Mouse (Mus musculus) limb, embryonic 12.5 days (tissue): ENCODE results near the gene Fgfbp3. TPM values are rescaled to one million over a fixed set of nuclear protein-coding genes. Genes with fewer than 3 reads are reported as not detected.
"Not testable (repeated sequence)": the region's sequence is repeated elsewhere in the genome, so short reads cannot be mapped to it uniquely, and the experiment has no call there.

Experiments used
- ATAC-seq: fragments of 200-750 bp; cut with Nextera tagmentation; 2 replicates; pipeline ENCODE4 v1.8.0; 2017; ENCODE audit warnings: low read depth, moderate TSS enrichment; ENCODE audit not compliant: insufficient number of reproducible peaks, insufficient read depth, low FRiP score, low TSS enrichment
- H3K27ac ChIP-seq: fragments of 300-500 bp; sonication (generic); 2 replicates; pipeline ENCODE4 v1.5.1; 2016; ENCODE audit warnings: mild to moderate bottlenecking, moderate library complexity
- H3K27me3 ChIP-seq: fragments of 300-500 bp; sonication (generic); 2 replicates; pipeline ENCODE4 v1.6.1; 2016; ENCODE audit warnings: mild to moderate bottlenecking, moderate library complexity
- H3K36me3 ChIP-seq: fragments of 300-500 bp; sonication (generic); 2 replicates; pipeline ENCODE4 v1.6.1; 2016; ENCODE audit warnings: mild to moderate bottlenecking, moderate library complexity
- H3K4me1 ChIP-seq: fragments of 300-500 bp; sonication (generic); replicated peaks from 2 replicates; pipeline ENCODE4 v1.6.1; 2016
- H3K4me2 ChIP-seq: fragments of 300-500 bp; sonication (generic); 2 replicates; pipeline ENCODE4 v1.6.1; 2016; ENCODE audit warnings: mild to moderate bottlenecking, moderate library complexity
- H3K4me3 ChIP-seq: fragments of 300-500 bp; sonication (generic); replicated peaks from 2 replicates; pipeline ENCODE4 v1.5.1; 2016; ENCODE audit warnings: mild to moderate bottlenecking
- H3K9ac ChIP-seq: fragments of 300-500 bp; sonication (generic); replicated peaks from 2 replicates; pipeline ENCODE4 v1.6.1; 2016; ENCODE audit warnings: mild to moderate bottlenecking, moderate library complexity
- H3K9me3 ChIP-seq: fragments of 300-500 bp; sonication (generic); 2 replicates; pipeline ENCODE4 v1.6.1; 2016; ENCODE audit warnings: mild to moderate bottlenecking, moderate library complexity
- WGBS: fragments of 180-500 bp; shearing (Covaris S2); methylation state at CpG from one replicate; pipeline ENCODE4 v1.1.7; 2016; 5-methylcytosine and 5-hydroxymethylcytosine counted together
- polyA plus RNA-seq: library from polyadenylated mRNA; unstranded; fragments of >200 nt; fragmentation: Nextera tagmentation; extraction: Ambion mirVana; gene quantifications from 2 replicates; pipeline ENCODE4 v1.2.1, GENCODE M21; 2016

Fgfbp3 gene
- polyA plus RNA-seq = 8.6 and 9.1 TPM in 2 replicates

DNA sequence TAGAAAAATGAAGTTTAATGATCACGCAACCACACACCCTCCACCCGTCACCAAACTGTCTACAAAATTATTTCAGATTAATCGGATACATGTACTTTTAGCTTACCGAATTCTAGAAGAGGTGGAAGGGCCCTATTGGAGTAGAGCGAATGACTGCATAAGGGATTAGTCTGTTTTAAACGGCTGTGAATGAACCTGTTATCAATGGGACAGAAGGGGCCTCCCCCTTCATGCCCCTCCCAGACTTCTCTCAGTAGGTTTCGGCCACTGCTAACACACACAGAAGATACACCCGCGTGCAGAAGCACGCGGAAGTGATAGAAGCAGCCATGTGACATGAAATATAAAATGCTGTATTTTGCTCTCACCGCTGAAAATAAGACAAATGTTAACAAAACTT lies at the start of gene Fgfbp3:
Gene Fgfbp3 (minus strand): TSS at position 150 of the 400 bp plus-strand sequence.
- H3K4me2 ChIP-seq = peak within 1 kb of the TSS; percentile 80
- peaks cover 6% of the 10 kb centered on the region for H3K4me1 ChIP-seq
- no peaks in the 10 kb centered on the region for H3K9me3 ChIP-seq
- H3K36me3 ChIP-seq = no peaks in the 10 kb centered on the region
- H3K27me3 ChIP-seq = no peaks in the 10 kb centered on the region
- peak within 1 kb of the TSS; percentile 88 for H3K4me3 ChIP-seq
- no peak for ATAC-seq
- 14% methylated on average over 12 of the region's 12 CpGs for WGBS
- H3K9ac ChIP-seq = peak within 1 kb of the TSS; percentile 90
- H3K27ac ChIP-seq = peak within 1 kb of the TSS; percentile 91

DNA sequence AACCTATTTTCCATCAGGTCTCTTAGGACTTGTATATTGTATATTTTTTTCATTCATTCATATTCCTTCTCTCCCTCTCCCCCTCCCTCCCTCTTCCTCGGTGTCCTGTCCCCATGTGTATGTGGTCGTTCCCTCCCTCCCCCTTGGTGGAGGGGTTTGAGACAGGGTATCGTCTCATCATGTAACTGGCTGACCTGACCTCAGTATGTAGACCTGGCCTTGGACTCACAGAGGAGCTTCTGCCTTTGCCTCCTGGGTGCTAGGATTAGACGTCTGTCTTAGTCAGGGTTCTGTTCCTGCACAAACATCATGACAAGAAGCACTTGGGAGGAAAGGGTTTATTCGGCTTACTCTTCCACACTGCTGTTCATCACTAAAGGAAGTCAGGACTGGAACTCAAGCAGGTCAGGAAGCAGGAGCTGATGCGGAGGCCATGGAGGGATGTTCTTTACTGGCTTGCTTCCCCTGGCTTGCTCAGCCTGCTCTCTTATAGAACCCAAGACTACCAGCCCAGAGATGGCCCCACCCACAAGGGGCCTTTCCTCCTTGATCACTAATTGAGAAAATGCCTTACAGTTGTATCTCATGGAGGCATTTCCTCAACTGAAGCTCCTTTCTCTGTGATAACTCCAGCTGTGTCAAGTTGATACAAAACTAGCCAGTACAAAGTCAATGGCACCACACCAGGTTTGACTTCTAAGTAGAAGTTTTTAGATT lies 43.3 kb upstream of the Fgfbp3 start:
- not testable (repeated sequence) for ATAC-seq, H3K27me3 ChIP-seq, H3K27ac ChIP-seq, H3K4me1 ChIP-seq, H3K9ac ChIP-seq, H3K4me2 ChIP-seq, H3K9me3 ChIP-seq, H3K4me3 ChIP-seq
- peaks cover 63% of the 10 kb centered on the region for H3K36me3 ChIP-seq
- WGBS = 86% methylated on average over 6 of the region's 6 CpGs

DNA sequence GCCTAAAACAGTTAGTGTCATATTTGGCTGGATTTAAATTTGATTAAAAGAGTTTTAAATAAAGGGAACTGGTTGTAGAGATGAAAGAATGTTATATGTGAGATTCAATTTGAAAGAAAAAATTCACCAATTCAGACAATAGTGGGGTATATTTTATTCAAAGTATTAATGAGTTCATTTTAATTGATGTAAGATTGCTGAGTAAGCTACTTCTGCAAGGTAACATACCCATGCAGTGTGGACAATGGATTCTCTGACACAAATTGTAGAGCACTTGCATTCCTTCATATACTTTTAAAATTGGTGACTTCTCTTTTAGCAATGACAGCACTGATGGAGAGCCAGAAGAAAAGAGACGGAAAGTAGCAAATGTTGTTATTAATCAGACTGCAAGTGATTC lies 41.9 kb upstream of the Fgfbp3 start:
- H3K9me3 ChIP-seq = no peaks in the 10 kb centered on the region
- H3K27ac ChIP-seq = no peak overlapping the region
- no peak overlapping the region for H3K9ac ChIP-seq
- H3K27me3 ChIP-seq = no peaks in the 10 kb centered on the region
- ATAC-seq = no peak
- H3K4me1 ChIP-seq = no peaks in the 10 kb centered on the region
- H3K36me3 ChIP-seq = peaks cover 59% of the 10 kb centered on the region
- no peak overlapping the region for H3K4me3 ChIP-seq
- no peak overlapping the region for H3K4me2 ChIP-seq
- WGBS = 96% methylated on average over 1 of the region's 1 CpGs

DNA sequence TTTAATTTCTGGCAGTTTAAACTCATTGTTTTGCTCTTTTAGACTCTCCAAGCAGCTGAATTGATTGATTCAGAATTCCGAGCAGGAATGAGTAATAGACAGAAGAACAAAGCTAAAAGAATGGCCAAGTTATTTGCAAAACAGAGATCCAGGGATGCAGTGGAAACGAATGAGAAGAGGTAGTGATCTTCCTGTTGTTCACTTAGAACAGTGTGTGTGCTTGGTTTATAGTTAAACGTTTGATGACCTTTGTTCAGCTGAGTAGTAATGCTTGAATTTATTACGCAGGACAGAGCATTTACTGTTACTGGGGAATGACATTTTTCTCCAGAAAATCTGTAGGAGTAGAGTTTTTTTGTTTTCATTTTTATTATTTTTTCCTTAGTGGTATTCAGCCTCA lies 38.9 kb upstream of the Fgfbp3 start:
- no peak for ATAC-seq
- Histone ChIP-seq H3K9ac (no peak overlapping the region), H3K9me3 (no peaks in the 10 kb centered on the region), H3K36me3 (peaks cover 46% of the 10 kb centered on the region), H3K4me3 (no peak overlapping the region), H3K4me1 (no peaks in the 10 kb centered on the region), H3K27me3 (no peaks in the 10 kb centered on the region), H3K4me2 (no peak overlapping the region), H3K27ac (no peak overlapping the region)
- 90% methylated on average over 4 of the region's 4 CpGs for WGBS

DNA sequence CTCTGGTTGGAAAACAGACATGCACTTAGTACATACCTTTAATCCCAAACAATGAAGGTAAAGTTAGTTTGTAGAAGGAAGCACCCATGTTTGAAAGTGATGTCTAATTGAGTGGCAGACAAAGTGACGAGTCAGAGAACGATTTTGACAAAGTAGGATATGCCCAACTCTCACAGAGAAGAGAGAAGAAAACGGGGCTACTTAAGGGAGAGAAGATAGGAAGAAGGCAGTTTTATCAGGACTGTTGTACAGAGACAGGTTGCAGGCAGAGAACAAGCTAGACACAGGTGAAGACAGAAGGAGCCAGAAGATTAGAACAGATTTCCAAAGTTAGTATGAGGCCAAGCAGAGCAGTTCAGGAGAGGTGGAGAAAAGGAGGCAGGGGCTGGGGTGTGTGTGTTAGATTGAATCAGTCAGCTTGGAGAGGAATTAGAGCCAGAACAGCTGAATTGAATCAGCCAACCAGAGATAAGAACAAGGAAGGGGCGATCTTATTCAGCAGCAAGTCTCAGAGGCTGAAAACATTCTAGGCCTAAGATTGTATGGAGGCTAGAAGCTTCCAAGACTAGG lies 34.3 kb upstream of the Fgfbp3 start:
- Histone ChIP-seq H3K9me3 (no peaks in the 10 kb centered on the region), H3K4me3 (no peak overlapping the region), H3K36me3 (peaks cover 17% of the 10 kb centered on the region), H3K27me3 (no peaks in the 10 kb centered on the region), H3K9ac (no peak overlapping the region), H3K4me2 (no peak overlapping the region), H3K4me1 (no peaks in the 10 kb centered on the region), H3K27ac (no peak overlapping the region)
- ATAC-seq = no peak
- 76% methylated on average over 4 of the region's 4 CpGs for WGBS

DNA sequence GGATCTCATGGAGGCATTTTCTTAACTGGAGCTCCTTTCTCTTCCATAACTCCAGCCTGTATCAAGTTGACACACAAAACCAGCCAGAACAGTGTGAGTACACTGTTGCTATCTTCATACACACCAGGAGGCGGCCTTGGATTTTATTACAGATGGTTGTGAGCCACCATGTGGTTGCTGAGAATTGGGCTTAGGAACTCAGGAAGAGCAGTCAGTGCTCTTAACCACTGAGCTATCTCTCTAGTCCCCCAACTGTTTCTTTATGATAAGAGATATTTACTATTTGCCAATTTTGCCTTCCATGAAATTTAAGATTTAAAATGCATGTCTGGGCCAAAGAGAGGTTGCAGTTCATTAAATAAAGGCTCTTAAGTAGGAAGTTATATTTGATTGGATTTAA lies 20.6 kb upstream of the Fgfbp3 start:
- Histone ChIP-seq H3K4me1 (no peaks in the 10 kb centered on the region), H3K4me2 (no peak overlapping the region), H3K27me3 (no peaks in the 10 kb centered on the region), H3K9me3 (no peaks in the 10 kb centered on the region), H3K27ac (no peak overlapping the region), H3K4me3 (no peak overlapping the region), H3K9ac (no peak overlapping the region), H3K36me3 (peaks cover 4% of the 10 kb centered on the region; the same call in 1 of the 2 replicates)
- no peak for ATAC-seq
- 90% methylated on average over 1 of the region's 1 CpGs for WGBS

DNA sequence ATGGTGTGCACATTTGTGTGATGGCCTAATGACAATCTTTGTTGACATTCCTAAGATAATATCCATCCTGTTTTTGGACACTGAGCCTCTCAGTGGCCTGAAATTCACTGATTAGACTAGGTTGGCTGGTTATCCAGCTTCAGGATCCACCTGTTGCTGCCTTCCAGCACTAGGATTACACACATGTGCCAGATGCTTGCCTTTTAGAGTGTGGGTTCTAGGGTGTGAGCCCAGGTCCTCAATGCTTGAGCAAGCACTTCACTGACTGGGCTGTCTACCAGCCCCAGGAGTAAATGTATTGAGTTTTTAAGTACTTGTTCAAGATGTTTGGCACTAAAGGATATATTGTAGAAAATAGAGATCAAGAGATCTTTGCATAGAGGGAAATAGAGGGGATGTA lies 18.6 kb upstream of the Fgfbp3 start:
- Histone ChIP-seq H3K36me3 (0 out of 2 replicates have a peak, but pooled peaks cover 4% of the 10 kb centered on the region), H3K4me1 (no peaks in the 10 kb centered on the region), H3K9ac (no peak overlapping the region), H3K4me3 (no peak overlapping the region), H3K4me2 (no peak overlapping the region), H3K27me3 (no peaks in the 10 kb centered on the region), H3K27ac (no peak overlapping the region), H3K9me3 (no peaks in the 10 kb centered on the region)
- ATAC-seq = no peak

DNA sequence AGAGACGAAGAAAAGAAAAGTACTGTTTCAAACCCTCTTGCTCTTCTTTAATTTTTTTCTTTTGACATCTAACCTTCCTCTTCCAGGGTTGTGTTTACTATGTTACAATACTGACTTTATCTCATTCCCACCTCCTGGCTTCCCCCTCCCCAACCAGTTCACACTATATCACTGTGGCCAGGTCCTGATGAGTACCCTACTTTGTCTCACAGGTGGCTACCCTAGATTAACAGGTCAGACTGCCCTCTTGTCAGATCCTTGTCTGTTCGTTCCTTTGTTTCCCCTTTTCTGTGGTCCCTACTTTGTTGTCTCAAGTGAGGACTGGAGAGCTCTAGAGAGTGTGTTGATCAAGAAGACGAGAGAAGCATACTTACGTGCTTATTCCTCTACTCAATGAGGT lies 16.9 kb upstream of the Fgfbp3 start:
- no peak overlapping the region for H3K4me2 ChIP-seq
- no peak overlapping the region for H3K9ac ChIP-seq
- no peak for ATAC-seq
- no peaks in the 10 kb centered on the region for H3K27me3 ChIP-seq
- H3K4me1 ChIP-seq = no peaks in the 10 kb centered on the region
- WGBS = 92% methylated on average over 4 of the region's 4 CpGs
- H3K27ac ChIP-seq = no peak overlapping the region
- no peaks in the 10 kb centered on the region for H3K9me3 ChIP-seq
- H3K36me3 ChIP-seq = 0 out of 2 replicates have a peak, but pooled peaks cover 4% of the 10 kb centered on the region
- H3K4me3 ChIP-seq = no peak overlapping the region

DNA sequence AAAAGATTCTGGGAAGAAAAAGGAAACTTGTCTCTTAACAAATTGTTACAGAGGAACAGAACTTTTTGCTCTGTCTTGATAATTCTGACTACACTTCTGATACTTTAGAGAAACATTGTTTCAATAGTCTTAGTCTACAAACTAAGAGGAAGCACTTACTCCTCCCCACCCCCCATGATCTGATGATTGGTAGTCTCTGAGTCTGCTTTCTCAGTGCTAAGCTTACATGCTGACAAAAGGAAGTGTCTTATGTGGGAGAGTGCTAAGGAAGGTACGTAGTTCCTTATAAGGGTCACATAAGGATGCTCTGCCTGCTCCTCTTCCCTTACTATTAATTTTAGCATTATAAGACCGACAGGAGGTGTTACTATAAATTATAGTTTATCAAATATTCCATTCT lies 13.2 kb upstream of the Fgfbp3 start:
- Histone ChIP-seq H3K9ac (no peak overlapping the region), H3K27ac (no peak overlapping the region), H3K36me3 (0 out of 2 replicates have a peak, but pooled peaks cover 4% of the 10 kb centered on the region), H3K9me3 (no peaks in the 10 kb centered on the region), H3K4me2 (no peak overlapping the region), H3K4me1 (no peaks in the 10 kb centered on the region), H3K27me3 (no peaks in the 10 kb centered on the region), H3K4me3 (no peak overlapping the region)
- no peak for ATAC-seq
- 96% methylated on average over 2 of the region's 2 CpGs for WGBS

DNA sequence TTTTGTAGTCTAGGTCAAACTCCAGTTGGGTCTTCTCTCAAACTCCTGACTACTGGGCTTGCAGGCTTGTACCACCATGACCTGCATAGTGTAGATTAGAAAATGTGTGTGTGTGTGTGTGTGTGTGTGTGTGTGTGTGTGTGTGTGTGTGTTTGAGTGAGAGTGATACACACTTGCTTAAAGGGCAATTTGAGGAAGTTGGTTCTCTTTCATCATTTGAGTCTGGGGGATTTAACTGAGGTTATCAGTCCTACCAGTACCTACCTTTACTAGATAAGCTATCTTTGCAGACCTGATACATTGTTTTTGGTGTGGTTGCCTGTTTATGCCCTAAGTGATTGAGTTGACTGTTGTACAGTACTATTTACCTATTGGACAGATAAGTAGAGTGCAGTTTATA lies 12.7 kb upstream of the Fgfbp3 start:
- no peaks in the 10 kb centered on the region for H3K27me3 ChIP-seq
- no peak overlapping the region for H3K9ac ChIP-seq
- H3K4me3 ChIP-seq = no peak overlapping the region
- ATAC-seq = no peak
- no peak overlapping the region for H3K27ac ChIP-seq
- no peak overlapping the region for H3K4me2 ChIP-seq
- no peaks in the 10 kb centered on the region for H3K9me3 ChIP-seq
- H3K4me1 ChIP-seq = peaks cover 5% of the 10 kb centered on the region
- 0 out of 2 replicates have a peak, but pooled peaks cover 4% of the 10 kb centered on the region for H3K36me3 ChIP-seq

DNA sequence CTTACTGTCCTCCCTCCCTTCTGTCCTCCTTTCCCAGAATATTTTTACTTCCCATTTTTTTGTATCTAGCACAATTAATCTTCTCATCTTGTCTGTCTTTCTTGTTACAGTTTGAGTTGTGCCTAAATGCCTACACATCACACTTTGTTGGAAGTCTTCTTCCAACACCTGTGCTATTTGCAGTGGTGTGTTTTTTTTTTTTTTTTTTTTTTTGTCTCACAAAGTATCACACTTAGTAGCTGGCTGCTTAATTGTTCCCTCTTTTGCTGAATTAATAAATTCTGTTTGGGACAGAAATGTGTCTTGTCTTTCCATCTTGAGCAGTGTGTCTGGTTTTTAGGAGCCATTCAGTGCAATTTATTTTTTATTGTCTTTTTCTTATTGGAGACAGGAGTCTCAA lies 10.4 kb upstream of the Fgfbp3 start:
- Histone ChIP-seq H3K27ac (no peak overlapping the region), H3K4me1 (peaks cover 12% of the 10 kb centered on the region), H3K4me3 (no peak overlapping the region), H3K9me3 (no peaks in the 10 kb centered on the region), H3K27me3 (no peaks in the 10 kb centered on the region), H3K9ac (no peak overlapping the region), H3K36me3 (no peaks in the 10 kb centered on the region), H3K4me2 (no peak overlapping the region)
- no peak for ATAC-seq
